Mouse (Mus musculus) layer of hippocampus, adult 9-10 months (tissue): ENCODE results near the gene Elk3.

ENCODE experiments used
- DNase-seq: peaks from one replicate; pipeline ENCODE4 v3.0.0; 2022; ENCODE audit warnings: low spot score

The Elk3 gene

GRCm38 (mm10) chr10:93293621-93294020 lies 17.3 kb downstream of the Elk3 start:
- DNase-seq: no peak

GRCm38 (mm10) chr10:93291843-93292242 lies 19.1 kb downstream of the Elk3 start:
- no peak for DNase-seq

DNA sequence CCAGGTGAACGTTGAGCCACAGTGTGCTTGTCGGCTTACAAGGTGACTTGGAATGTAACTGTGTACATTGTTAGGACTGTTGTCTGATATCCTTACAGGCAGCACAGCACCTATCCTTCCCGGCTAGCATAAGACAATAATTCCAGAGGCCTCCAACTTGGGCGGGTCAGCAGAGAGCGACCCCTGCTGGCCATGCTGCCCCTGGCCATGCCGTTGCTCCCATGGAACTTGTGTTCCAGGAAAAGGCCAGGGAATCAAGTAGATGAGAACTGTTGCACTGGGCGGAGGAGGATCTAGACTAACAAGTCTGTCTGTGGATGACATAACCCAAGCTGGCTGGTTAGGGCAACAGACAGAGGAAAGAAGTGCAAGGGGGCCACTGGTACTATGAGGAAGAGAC lies 19.6 kb downstream of the Elk3 start:
- no peak for DNase-seq

DNA sequence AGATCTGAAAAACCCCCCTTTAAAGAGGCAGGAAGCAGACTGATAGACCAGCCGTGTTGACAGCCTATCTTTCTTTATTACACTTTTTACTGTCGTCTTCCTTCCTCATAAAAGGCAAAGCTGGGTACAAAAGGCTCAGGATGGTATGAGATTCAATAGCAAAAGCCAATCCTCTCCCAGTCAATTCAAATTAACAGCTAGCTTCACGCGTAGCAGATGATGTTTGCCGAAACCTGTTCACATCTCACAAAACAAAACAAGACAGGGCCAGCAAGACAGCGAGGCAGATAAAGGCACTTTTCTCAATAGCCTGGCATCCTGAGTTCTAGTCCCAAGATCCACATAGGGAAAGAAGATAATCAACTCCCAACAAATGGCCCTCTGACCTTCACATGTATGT lies 21.5 kb downstream of the Elk3 start:
- no peak for DNase-seq

DNA sequence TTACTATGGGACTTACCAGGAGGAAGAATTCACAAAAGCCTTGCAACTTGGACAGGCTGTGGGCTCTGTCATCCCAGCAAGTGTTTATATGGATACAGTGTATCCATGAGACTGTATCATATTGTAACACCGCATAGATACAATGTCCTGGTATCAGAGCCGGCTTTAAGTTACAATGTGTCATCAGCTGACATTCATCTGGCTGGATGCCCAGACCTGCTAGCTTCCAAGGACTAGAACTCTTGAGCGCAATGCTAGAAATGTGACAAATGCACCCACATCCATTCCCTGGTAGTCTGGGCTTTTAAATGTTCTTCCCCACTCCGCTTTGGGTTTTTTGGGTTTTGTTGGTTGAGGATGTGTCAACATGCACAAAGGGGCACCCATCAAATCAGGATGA lies 22.6 kb downstream of the Elk3 start:
- DNase-seq: no peak

GRCm38 (mm10) chr10:93287551-93288145 lies 23.3 kb downstream of the Elk3 start:
- no peak for DNase-seq

GRCm38 (mm10) chr10:93285489-93285888 lies 25.4 kb downstream of the Elk3 start:
- DNase-seq: no peak

- DNase-seq: no peak
Measured at GRCm38 (mm10) chr10:93283258-93283657, 27.7 kb downstream of the Elk3 start.

GRCm38 (mm10) chr10:93282526-93282964 lies 28.4 kb downstream of the Elk3 start:
- no peak for DNase-seq

DNA sequence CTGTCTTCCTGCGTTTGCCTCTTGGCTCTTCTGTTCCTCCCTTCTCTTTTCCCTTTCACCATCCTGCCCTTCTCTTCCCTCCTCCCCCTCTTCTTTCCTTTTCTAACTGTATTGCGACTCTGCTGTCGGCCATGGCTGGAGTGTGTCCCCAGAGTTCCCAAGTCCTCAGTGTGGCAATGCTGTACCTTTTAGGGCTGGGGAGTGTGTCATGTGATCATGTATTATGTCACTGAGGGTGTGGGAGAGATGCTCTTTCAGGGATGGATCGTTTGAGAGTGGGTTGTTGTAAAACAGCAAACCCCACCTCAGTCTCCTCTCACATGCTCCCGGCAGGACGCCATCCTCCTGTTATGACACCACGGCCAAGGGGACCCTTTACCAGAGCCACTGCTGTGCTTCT lies 29.8 kb downstream of the Elk3 start:
- no peak for DNase-seq

GRCm38 (mm10) chr10:93280586-93280985 lies 30.3 kb downstream of the Elk3 start:
- DNase-seq: no peak

DNA sequence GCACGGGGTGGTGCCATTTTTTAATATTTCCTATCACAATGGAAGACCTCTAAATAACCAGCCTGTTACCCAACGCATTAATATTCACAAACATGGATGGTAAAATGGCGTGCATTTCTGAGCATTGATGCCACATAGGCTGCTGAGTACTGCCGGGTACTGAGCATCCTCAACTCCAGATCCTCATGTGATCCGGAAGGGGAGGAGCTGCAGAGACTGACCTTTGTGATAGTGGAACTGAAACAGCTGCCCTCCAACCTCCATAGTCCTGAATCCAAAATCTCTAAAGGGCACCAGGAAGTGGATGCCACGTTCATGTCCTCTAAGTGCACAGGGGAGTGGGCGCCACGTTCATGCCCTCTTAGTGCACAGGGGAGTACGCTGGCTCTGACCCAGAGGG lies 31.9 kb downstream of the Elk3 start:
- DNase-seq: no peak

DNA sequence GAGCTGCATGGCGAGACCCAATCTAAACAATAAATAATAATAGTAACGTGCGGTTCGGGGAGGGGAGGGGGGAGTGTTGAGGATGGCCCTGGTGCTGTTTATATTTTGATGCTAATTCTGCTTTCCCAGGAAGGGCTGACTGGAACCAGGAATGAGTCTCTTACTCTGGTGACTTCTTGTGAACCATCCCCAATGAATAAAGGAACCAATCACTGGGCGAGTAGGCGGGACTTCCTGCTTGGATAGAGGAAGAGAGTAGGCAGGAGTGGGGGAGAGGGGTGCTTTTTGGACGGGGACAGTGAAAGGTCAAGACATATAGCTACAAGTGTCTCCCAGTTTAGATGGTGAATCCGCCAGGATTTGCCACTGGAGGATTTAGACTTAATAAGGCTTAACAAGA lies 32.6 kb downstream of the Elk3 start:
- DNase-seq: no peak

- no peak for DNase-seq
Measured at GRCm38 (mm10) chr10:93276857-93277256, 34.1 kb downstream of the Elk3 start.

DNA sequence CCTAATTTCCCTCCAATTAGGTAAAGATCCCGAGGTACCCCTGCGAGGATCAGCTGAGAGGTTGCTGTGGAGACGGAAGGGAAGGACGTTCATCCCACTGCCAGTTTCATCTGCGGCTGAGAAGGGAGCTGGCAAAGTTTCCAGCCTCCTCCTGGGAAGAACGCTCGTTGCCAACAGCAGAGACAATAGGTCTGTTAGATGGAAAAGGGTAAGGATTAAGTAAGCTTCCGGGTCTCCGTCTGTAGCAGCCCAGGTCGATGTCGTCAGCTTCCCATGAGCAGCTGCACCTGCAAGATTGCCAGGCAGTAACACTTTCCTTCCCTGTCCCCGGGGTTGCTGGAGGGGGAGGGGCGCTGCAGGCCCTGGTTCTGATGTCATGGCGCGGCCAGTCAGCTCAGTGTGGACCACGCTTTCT lies 34.6 kb downstream of the Elk3 start:
- no peak for DNase-seq

DNA sequence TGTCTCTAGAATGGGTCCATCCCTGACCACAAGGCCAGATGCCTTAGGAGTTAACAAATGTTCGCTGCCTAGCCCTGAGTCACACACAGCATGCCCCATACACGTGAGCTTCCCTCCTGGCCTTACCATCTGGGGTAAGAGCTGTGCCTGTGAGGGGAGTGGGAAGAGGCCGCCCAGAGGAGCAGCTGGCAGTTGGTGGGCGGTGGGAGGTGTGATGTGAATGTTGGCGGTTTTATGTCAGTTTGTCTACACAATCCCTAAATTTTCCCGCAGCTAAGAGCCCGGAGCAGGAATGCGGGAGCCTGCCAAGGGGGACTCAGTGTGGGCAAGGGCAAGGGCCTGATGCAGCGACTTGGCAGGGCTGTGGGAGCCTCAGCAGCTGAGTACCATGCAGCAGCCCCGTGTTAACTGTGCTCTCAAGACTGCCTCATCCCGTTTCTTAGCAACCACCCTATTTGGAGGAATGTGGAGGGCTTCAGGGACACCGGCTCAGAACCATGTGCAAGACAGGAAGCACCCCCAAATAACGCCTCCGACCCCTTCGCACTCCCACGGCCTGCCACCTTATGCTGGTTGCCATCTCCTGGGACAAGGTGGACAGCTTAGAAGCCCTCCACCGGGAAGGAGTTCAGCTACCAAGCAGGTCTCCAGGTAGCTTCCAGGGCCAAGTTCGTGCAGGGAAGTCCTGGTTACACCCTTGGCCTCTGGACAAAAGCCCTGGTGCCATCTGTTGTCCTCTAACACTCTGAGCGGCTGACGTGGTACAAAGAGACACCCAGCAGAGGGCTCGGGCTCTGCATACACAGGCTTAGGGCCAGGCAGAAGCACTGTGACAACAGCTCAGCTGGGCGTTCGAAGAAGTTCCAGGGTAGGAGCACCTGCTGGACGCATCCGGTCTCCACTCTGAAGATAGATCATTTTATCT lies 35.5 kb downstream of the Elk3 start:
- peak; percentile 80 for DNase-seq

GRCm38 (mm10) chr10:93274277-93274696 lies 36.6 kb downstream of the Elk3 start:
- no peak for DNase-seq

DNA sequence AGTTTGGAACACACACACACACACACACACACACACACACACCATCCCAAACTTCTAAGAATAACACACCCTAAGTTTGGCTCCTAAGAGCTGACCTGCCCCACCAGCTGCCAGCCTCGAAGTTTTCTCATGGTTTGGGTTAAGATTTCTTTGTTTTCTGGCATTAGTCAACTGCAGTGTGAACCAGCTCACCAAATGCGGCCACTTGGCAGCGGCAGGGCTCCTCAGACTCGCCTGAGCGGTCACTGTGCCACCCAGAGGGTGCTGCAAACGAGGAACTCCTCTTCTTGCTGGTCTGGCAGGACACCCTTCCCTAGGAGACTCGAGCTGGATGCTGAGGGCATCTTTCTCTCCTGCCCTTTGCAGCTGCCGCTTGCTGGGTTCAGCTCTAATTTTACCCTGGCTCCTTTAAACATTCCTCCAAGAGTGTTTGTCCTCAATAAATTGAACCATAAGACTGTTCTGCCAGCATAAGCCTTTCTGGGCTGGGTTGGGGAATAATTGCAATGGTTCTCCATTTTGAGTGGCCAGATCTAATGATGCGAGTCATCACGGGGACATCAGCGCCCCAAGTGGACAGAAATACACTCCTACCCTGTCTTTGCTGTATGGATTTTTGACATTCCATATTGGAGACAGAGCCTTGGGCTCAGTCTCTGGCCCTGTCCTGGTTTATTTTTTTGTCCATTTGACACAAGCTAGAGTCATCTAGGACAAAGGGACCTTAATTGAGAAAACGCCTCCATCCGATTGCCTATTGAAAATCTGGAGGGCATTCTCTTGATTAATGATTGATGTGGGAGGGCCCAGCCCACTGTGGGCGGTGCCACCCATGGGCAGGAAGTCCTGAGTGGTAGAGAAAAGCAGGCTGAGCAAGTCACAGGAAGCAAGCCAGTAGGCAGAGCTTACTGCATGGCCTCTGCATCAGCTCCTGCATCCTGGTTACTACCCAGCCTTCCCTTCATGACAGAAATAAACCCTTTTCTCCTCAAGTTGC lies 37.7 kb downstream of the Elk3 start:
- DNase-seq: no peak

GRCm38 (mm10) chr10:93271831-93272230 lies 39.1 kb downstream of the Elk3 start:
- DNase-seq: no peak

GRCm38 (mm10) chr10:93270889-93271460 lies 40.0 kb downstream of the Elk3 start:
- no peak for DNase-seq

DNA sequence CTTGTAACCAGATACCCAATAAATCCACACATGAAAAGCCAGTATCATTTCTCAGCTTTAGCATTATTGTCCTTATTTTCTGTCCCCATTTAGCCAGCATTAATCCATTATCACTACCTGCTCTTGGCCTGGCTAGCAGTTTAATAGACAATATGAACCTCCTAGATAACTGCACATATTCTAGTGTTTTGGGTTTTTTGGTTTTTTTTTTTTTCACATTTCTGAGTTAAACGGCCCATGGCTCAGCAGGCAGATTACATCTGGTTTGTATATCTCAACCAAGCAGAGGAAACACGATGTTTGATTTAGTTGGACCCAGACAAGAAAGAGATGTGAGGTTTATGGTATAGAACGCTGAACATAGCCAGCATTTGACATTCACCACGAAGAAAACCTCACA lies 41.2 kb downstream of the Elk3 start:
- DNase-seq: no peak

- DNase-seq: no peak
Measured at GRCm38 (mm10) chr10:93268339-93268738, 42.6 kb downstream of the Elk3 start.
